Mouse (Mus musculus) T-helper 17 cell (primary cell): Measurements from ENCODE around the gene Galnt14.

Experiments used
- in situ Hi-C, 2 experiments: fragments of 300-600 bp; cut with MboI, MseI; formaldehyde crosslinking; loops; 1 replicate in 1 of 2; 2 replicates in 1 of 2; pipeline ENCODE4 v1.15.1; 2025; ENCODE audit warnings: high pct_unique_total_duplicates in 2 of 2

The Galnt14 gene

DNA sequence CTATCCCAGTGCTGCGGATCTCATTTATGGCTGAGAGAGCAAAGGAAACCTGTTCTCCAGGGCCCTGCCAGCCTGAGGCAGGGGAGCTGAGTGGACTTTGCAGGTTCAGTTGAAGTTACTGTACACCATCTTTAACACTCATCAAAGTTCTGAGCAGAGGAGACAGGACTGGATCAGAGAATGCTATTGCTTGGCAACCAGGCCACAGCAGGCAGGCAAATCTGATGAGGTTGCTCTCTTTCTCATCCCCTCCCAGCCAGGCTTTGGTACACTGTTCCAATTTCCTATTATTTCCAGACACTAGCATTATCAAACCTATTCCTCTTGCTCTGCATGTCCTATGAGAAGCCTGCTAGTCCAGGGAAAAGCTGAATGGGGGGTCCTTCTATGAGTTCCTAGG lies 41.3 kb downstream of the Galnt14 start:
- in situ Hi-C loops = no loop called here

GRCm38 (mm10) chr17:73663237-73663636 lies 47.0 kb downstream of the Galnt14 start:
- in situ Hi-C loops = no loop called here

GRCm38 (mm10) chr17:73658731-73659445 lies 51.4 kb downstream of the Galnt14 start:
- in situ Hi-C loops = no loop called here

- in situ Hi-C loops = no loop called here
Observed at GRCm38 (mm10) chr17:73656373-73656772, 53.9 kb downstream of the Galnt14 start.

GRCm38 (mm10) chr17:73654261-73654660 lies 56.0 kb downstream of the Galnt14 start:
- in situ Hi-C loops = no loop called here

GRCm38 (mm10) chr17:73649371-73649770 lies 60.9 kb downstream of the Galnt14 start:
- in situ Hi-C loops = no loop called here

DNA sequence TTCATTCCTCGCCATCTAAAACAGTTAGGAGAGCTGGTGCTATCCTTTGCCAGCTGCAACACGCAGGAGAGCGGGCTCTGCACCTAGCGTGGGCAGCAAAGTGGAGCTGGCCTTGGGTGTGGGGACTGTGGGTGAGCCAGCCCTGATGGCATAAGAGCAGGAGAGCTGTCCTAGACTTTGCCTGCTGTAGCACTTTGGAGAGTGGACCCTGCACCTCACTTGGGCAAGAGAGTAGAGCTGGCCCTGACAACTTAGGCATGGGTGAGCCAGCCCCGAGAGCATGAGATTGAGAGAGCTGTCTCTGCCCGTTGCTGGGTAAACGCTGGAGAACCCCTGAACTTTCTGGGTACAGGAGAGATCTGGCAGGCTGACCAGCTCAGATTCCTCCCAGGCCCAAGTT lies 68.6 kb downstream of the Galnt14 start:
- in situ Hi-C loops = no loop called here

DNA sequence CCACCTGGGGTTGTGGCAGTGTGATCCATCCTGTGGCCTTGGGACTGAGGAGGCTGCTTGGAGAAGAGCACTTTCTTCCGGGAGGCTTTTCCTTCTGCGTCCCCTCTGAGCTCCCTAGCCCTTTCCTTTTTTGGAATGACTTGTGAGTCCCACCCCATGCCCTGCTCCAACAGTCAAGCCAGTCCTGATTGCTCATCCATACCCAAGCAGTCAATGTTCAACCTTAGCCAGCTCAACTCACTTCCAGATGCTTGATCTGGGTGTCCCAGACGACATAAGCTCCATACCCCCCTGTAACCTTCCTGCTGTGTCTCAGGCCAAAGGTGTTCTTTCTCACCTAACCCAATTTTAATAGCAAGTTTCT lies 70.2 kb downstream of the Galnt14 start:
- in situ Hi-C loops = no loop called here

- in situ Hi-C loops = no loop called here
Observed at GRCm38 (mm10) chr17:73639401-73640116, 70.7 kb downstream of the Galnt14 start.

- in situ Hi-C loops = no loop called here
Observed at GRCm38 (mm10) chr17:73636988-73637387, 73.3 kb downstream of the Galnt14 start.

DNA sequence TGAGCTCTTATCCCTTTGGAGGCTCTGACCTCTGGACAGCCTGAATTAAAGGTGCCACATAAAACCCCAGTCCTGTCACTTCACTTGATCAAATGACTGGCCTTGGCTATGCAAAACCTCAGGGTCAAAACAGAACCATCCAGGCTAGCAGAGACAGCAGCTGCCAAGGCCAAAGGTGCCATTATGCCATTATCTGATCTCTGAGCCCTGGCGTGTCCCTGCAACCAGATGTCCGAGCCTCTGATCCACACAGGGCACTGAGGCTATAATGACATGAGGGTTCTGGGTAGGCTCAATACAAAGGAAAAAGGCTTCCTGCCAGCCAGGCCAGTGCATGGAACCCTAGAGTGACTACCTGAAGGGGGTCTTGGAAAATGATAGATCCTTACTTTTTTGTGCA lies 75.4 kb downstream of the Galnt14 start:
- in situ Hi-C loops = no loop called here

- in situ Hi-C loops = no loop called here
Observed at GRCm38 (mm10) chr17:73633991-73634710, 76.1 kb downstream of the Galnt14 start.

GRCm38 (mm10) chr17:73628263-73628914 lies 81.9 kb downstream of the Galnt14 start:
- in situ Hi-C loops = no loop called here

GRCm38 (mm10) chr17:73626912-73627311 lies 83.3 kb downstream of the Galnt14 start:
- in situ Hi-C loops = no loop called here

DNA sequence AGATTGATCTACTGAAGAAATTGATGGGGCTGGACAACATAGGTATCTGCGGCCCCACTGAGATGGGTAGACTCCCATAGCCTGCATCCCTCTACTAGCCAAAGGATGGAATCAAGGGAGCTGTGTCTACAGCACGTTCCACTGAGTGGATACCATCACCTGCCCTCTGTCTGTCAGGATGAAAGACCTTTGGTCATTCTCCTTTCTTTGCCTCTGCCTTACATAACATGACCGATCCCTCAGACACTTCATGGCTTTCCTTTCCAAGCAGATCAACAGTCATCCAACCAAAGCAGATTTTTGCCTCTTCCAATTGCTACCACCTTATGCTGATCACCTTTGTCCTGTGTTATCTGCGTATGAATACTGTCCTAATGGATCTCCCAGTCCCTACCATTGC lies 90.2 kb downstream of the Galnt14 start:
- in situ Hi-C loops = no loop called here

GRCm38 (mm10) chr17:73602552-73603478 lies 107.4 kb downstream of the Galnt14 start:
- in situ Hi-C loops = no loop called here

GRCm38 (mm10) chr17:73599923-73600322 lies 110.3 kb downstream of the Galnt14 start:
- in situ Hi-C loops = no loop called here

GRCm38 (mm10) chr17:73592081-73592480 lies 118.2 kb downstream of the Galnt14 start:
- in situ Hi-C loops = no loop called here

- in situ Hi-C loops = no loop called here
Observed at GRCm38 (mm10) chr17:73587573-73587972, 122.7 kb downstream of the Galnt14 start.

DNA sequence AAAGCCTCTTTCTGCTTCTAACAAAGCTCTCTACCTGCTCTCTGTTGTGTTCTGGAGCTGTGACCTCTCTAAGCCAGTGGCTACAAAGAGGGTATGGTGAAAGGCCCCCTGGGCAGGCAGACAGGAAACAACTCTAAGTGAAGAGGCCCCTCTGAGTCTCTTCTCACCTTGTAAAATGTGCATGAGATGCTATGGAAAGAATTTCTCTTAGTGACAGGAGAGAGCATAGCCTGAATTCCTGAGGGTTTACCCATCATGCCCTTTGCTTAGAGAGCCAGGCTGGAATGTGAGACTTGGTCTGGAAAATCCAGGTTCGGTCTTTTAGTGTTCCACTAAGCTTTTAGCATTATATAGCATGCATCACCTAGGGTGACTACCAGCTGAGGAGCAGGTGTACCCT lies 136.1 kb downstream of the Galnt14 start:
- in situ Hi-C loops = loop anchor here (5.0 to 25.0 kb wide), 8 partner anchors 158 to 779 kb away; no protein-coding TSS in a partner anchor

GRCm38 (mm10) chr17:73572881-73573280 lies 137.4 kb downstream of the Galnt14 start:
- in situ Hi-C loops = loop anchor here (5.0 to 25.0 kb wide), 8 partner anchors 159 to 778 kb away; no protein-coding TSS in a partner anchor
